Mouse (Mus musculus) lung, embryonic 15.5 days (tissue): Measurements from ENCODE around the gene Tsc1. TPM values are rescaled to one million over a fixed set of nuclear protein-coding genes. Genes with fewer than 3 reads are reported as not detected.

ENCODE experiments used
- ATAC-seq: fragments of 200-750 bp; cut with Nextera tagmentation; 2 replicates; pipeline ENCODE4 v1.8.0; 2017; ENCODE audit warnings: moderate number of reproducible peaks, borderline replicate concordance; ENCODE audit not compliant: low FRiP score, low TSS enrichment; ENCODE audit errors: extremely low read depth
- H3K27ac ChIP-seq: fragments of 300-500 bp; sonication (generic); 2 replicates; pipeline ENCODE4 v1.5.1; 2015; ENCODE audit warnings: moderate library complexity, mild to moderate bottlenecking, inconsistent platforms
- H3K27me3 ChIP-seq: fragments of 300-500 bp; sonication (generic); 2 replicates; pipeline ENCODE4 v1.6.1; 2015; ENCODE audit warnings: inconsistent platforms
- H3K36me3 ChIP-seq: fragments of 300-500 bp; sonication (generic); 2 replicates; pipeline ENCODE4 v1.6.1; 2015; ENCODE audit warnings: inconsistent platforms
- H3K4me1 ChIP-seq: fragments of 300-500 bp; sonication (generic); 2 replicates; pipeline ENCODE4 v1.6.1; 2015; ENCODE audit warnings: inconsistent platforms
- H3K4me2 ChIP-seq: fragments of 300-500 bp; sonication (generic); 2 replicates; pipeline ENCODE4 v1.6.1; 2015; ENCODE audit warnings: inconsistent platforms, mild to moderate bottlenecking, moderate library complexity
- H3K4me3 ChIP-seq: fragments of 300-500 bp; sonication (generic); 2 replicates; pipeline ENCODE4 v1.5.1; 2015; ENCODE audit warnings: mild to moderate bottlenecking, inconsistent platforms
- H3K9ac ChIP-seq: fragments of 300-500 bp; sonication (generic); 2 replicates; pipeline ENCODE4 v1.6.1; 2015; ENCODE audit warnings: inconsistent platforms
- H3K9me3 ChIP-seq: fragments of 300-500 bp; sonication (generic); 2 replicates; pipeline ENCODE4 v1.6.1; 2016; ENCODE audit warnings: inconsistent platforms
- WGBS: fragments of 180-500 bp; shearing (Covaris S2); methylation state at CpG from one replicate; pipeline ENCODE4 v1.1.7; 2015; 5-methylcytosine and 5-hydroxymethylcytosine counted together
- microRNA-seq: library from miRNA; unstranded; fragments of <30 nt; microRNA quantifications from one replicate; pipeline ENCODE4, GENCODE M21; 2016
- polyA plus RNA-seq: library from polyadenylated mRNA; unstranded; fragments of >200 nt; fragmentation: Nextera tagmentation; extraction: Ambion mirVana; gene quantifications from 2 replicates; pipeline ENCODE4 v1.2.1, GENCODE M21; 2015

Gene Tsc1
- polyA plus RNA-seq, 1 experiment from 2014 or later: 20.6 TPM

GRCm38 (mm10) chr2:28706106-28706636 is 65.1 kb downstream of the Tsc1 start:
- H3K9ac ChIP-seq: no peak overlapping the region
- no peaks in the 10 kb centered on the region for H3K27me3 ChIP-seq
- no peaks in the 10 kb centered on the region for H3K36me3 ChIP-seq
- ATAC-seq: no peak
- H3K27ac ChIP-seq: no peak overlapping the region
- no peak overlapping the region for H3K4me2 ChIP-seq
- H3K4me1 ChIP-seq: no peaks in the 10 kb centered on the region
- no peak overlapping the region for H3K4me3 ChIP-seq
- WGBS: 65% methylated on average over 8 of the region's 8 CpGs
- no peaks in the 10 kb centered on the region for H3K9me3 ChIP-seq

GRCm38 (mm10) chr2:28706787-28707186 is 65.8 kb downstream of the Tsc1 start:
- H3K4me2 ChIP-seq: no peak overlapping the region
- no peaks in the 10 kb centered on the region for H3K9me3 ChIP-seq
- ATAC-seq: no peak
- H3K4me3 ChIP-seq: no peak overlapping the region
- H3K27me3 ChIP-seq: no peaks in the 10 kb centered on the region
- WGBS: 29% methylated on average over 6 of the region's 6 CpGs
- H3K9ac ChIP-seq: no peak overlapping the region
- H3K4me1 ChIP-seq: no peaks in the 10 kb centered on the region
- H3K36me3 ChIP-seq: no peaks in the 10 kb centered on the region
- no peak overlapping the region for H3K27ac ChIP-seq

GRCm38 (mm10) chr2:28713036-28713435 is 72.0 kb downstream of the Tsc1 start:
- WGBS: 84% methylated on average over 8 of the region's 8 CpGs
- Histone ChIP-seq H3K36me3 (no peaks in the 10 kb centered on the region), H3K4me1 (no peaks in the 10 kb centered on the region), H3K4me3 (no peak overlapping the region), H3K9me3 (no peaks in the 10 kb centered on the region), H3K4me2 (no peak overlapping the region), H3K9ac (no peak overlapping the region), H3K27me3 (no peaks in the 10 kb centered on the region), H3K27ac (no peak overlapping the region)
- ATAC-seq: no peak

GRCm38 (mm10) chr2:28722419-28722818 is 81.4 kb downstream of the Tsc1 start:
- H3K36me3 ChIP-seq: no peaks in the 10 kb centered on the region
- ATAC-seq: no peak
- WGBS: 82% methylated on average over 8 of the region's 8 CpGs

DNA sequence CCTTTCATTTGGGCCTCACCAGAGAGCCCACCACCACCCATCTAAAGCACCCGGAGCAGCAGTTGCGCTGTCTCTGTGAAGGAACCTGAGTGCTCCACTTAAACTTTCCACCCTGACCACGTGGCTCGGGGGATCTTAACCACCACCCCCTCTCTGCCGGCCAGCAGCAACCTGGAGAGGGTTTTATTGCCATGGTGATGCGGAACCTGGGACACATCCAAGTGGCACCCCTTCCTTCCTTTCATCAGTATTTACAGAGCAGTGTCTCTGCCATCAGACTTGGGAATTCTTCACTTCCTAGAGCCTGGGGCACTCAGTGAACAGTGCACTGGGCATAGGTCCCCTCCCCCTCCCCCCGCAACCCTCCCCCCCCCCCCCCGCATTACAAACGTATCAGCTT is 82.9 kb downstream of the Tsc1 start:
- H3K27me3 ChIP-seq: no peaks in the 10 kb centered on the region
- H3K4me3 ChIP-seq: no peak overlapping the region
- peak; percentile 75 for ATAC-seq
- H3K9me3 ChIP-seq: no peaks in the 10 kb centered on the region
- H3K4me2 ChIP-seq: peak overlapping the region; percentile 20; the same call in 1 of the 2 replicates
- no peaks in the 10 kb centered on the region for H3K36me3 ChIP-seq
- 47% methylated on average over 9 of the region's 9 CpGs for WGBS
- H3K27ac ChIP-seq: no peak overlapping the region
- H3K4me1 ChIP-seq: 0 out of 2 replicates have a peak, but pooled peaks cover 9% of the 10 kb centered on the region
- no peak overlapping the region for H3K9ac ChIP-seq

More at GRCm38 (mm10) chr2:28722419-28722818, 81.4 kb downstream of the Tsc1 start:
- no peak overlapping the region for H3K4me2 ChIP-seq
- no peaks in the 10 kb centered on the region for H3K27me3 ChIP-seq
- H3K9me3 ChIP-seq: no peaks in the 10 kb centered on the region
- H3K27ac ChIP-seq: no peak overlapping the region
- H3K4me3 ChIP-seq: no peak overlapping the region
- H3K4me1 ChIP-seq: 0 out of 2 replicates have a peak, but pooled peaks cover 9% of the 10 kb centered on the region
- no peak overlapping the region for H3K9ac ChIP-seq

GRCm38 (mm10) chr2:28727786-28728404 is 86.9 kb downstream of the Tsc1 start:
- no peak overlapping the region for H3K27ac ChIP-seq
- no peak overlapping the region for H3K4me3 ChIP-seq
- ATAC-seq: no peak
- H3K36me3 ChIP-seq: no peaks in the 10 kb centered on the region
- 0 out of 2 replicates have a peak, but pooled peaks cover 9% of the 10 kb centered on the region for H3K4me1 ChIP-seq
- H3K4me2 ChIP-seq: no peak overlapping the region
- no peak overlapping the region for H3K9ac ChIP-seq
- H3K9me3 ChIP-seq: no peaks in the 10 kb centered on the region
- no peaks in the 10 kb centered on the region for H3K27me3 ChIP-seq
- 42% methylated on average over 16 of the region's 16 CpGs for WGBS

- no peak overlapping the region for H3K9ac ChIP-seq
- no peaks in the 10 kb centered on the region for H3K27me3 ChIP-seq
- ATAC-seq: no peak
- no peaks in the 10 kb centered on the region for H3K9me3 ChIP-seq
- H3K27ac ChIP-seq: no peak overlapping the region
- H3K36me3 ChIP-seq: no peaks in the 10 kb centered on the region
- H3K4me2 ChIP-seq: no peak overlapping the region
- no peak overlapping the region for H3K4me3 ChIP-seq
- H3K4me1 ChIP-seq: no peaks in the 10 kb centered on the region
Observed at GRCm38 (mm10) chr2:28730676-28731075, 89.6 kb downstream of the Tsc1 start.

DNA sequence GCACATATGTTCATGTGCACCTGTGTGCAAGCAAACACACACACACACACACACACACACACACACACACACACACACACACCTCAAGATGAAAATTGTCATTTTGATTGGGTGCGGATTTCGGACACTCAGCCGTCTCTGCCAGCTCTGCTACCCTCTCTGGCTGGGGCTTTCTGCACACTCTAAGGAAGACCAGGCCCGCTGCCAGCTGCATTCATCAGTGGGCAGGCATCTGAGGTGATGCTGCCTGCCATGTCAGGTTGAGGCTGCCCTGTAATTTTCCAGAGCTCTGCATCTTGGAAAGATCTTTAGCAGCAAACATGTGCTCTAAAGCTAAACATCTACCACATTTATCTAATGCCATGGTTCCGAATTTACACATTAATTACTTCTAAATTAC is 96.1 kb downstream of the Tsc1 start:
- H3K4me2 ChIP-seq: no peak overlapping the region
- no peaks in the 10 kb centered on the region for H3K36me3 ChIP-seq
- H3K27me3 ChIP-seq: no peaks in the 10 kb centered on the region
- H3K4me3 ChIP-seq: no peak overlapping the region
- 86% methylated on average over 5 of the region's 5 CpGs for WGBS
- no peaks in the 10 kb centered on the region for H3K4me1 ChIP-seq
- H3K9me3 ChIP-seq: no peaks in the 10 kb centered on the region
- H3K9ac ChIP-seq: no peak overlapping the region
- H3K27ac ChIP-seq: no peak overlapping the region
- ATAC-seq: no peak

DNA sequence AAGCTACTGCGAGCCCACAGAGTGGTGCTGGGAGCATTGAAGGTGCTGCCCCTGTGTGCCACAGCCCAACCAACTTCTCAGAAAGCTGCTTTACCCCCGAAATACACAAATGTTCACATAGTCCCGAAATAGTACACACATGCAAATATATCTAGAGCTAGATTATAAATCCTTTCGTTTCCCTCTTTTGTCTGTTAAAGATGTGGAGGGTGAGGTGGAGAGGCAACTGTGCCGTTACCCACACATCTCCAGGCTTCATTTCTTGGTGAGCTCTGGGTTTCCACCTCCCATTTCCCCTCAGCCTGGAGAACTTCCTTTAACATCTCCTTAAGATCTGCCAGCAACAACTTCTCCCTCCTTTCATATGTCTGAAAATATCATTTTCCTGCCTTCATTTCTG is 99.1 kb downstream of the Tsc1 start:
- Histone ChIP-seq H3K4me2 (no peak overlapping the region), H3K4me1 (no peaks in the 10 kb centered on the region), H3K9ac (no peak overlapping the region), H3K9me3 (no peaks in the 10 kb centered on the region), H3K27ac (no peak overlapping the region), H3K27me3 (no peaks in the 10 kb centered on the region), H3K36me3 (no peaks in the 10 kb centered on the region), H3K4me3 (no peak overlapping the region)
- WGBS: 74% methylated on average over 5 of the region's 5 CpGs
- ATAC-seq: no peak

Small RNA genes within 50 kb of the gene (microRNA-seq; reads per million reads assigned to microRNA genes)
- gene Gm22824 (not detected), gene Mir3088 (1.3 reads per million)

Other genes starting within 250 kb of the Tsc1 start
- gene Ppp1r26, start 194.4 kb upstream of the Tsc1 start, polyA plus RNA-seq: 5.2 and 6.0 TPM in 2 replicates
- 1.7 and 1.9 TPM in 2 replicates for gene 1700007K13Rik, start 174.9 kb upstream of the Tsc1 start, polyA plus RNA-seq
- 53.0 and 53.7 TPM in 2 replicates for gene Mrps2, start 173.2 kb upstream of the Tsc1 start, polyA plus RNA-seq
- gene Gbgt1, start 144.3 kb upstream of the Tsc1 start, polyA plus RNA-seq: 0.98 and 1.8 TPM in 2 replicates
- gene Gm10134, start 135.1 kb upstream of the Tsc1 start, polyA plus RNA-seq: 2.2 and 3.5 TPM in 2 replicates
- 30.9 and 31.7 TPM in 2 replicates for gene Ralgds, start 128.1 kb upstream of the Tsc1 start, polyA plus RNA-seq
- gene Cel, start 77.8 kb upstream of the Tsc1 start, polyA plus RNA-seq: 1.9 TPM in 1 of 2 replicates, not detected in the other
- 45.3 and 46.7 TPM in 2 replicates for gene Gtf3c5, start 57.5 kb upstream of the Tsc1 start, polyA plus RNA-seq
- gene Gfi1b, start 19.2 kb upstream of the Tsc1 start, polyA plus RNA-seq: 0.49 and 1.0 TPM in 2 replicates
- 3.5 and 4.0 TPM in 2 replicates for gene Spaca9, start 58.5 kb downstream of the Tsc1 start, polyA plus RNA-seq
- 1.7 and 1.9 TPM in 2 replicates for gene Ak8, start 58.9 kb downstream of the Tsc1 start, polyA plus RNA-seq
- gene Gtf3c4, start 199.1 kb downstream of the Tsc1 start, polyA plus RNA-seq: 14.5 and 14.9 TPM in 2 replicates
- gene Ddx31, start 199.2 kb downstream of the Tsc1 start, polyA plus RNA-seq: 16.1 and 16.2 TPM in 2 replicates